Mouse (Mus musculus) testis, adult 2 months (tissue): ENCODE data around the gene Tbc1d8.

Source experiments
- CTCF ChIP-seq: fragments of 200-500 bp; IDR thresholded peaks from 2 replicates; pipeline ENCODE4 v1.5.1; 2012; ENCODE audit warnings: low read depth, mild to moderate bottlenecking, inconsistent platforms, low read length, moderate library complexity; ENCODE audit not compliant: control insufficient read depth, insufficient read depth, insufficient replicate concordance
- POLR2A ChIP-seq: fragments of 200-500 bp; IDR thresholded peaks from 2 replicates; pipeline ENCODE4 v1.6.1; 2012; ENCODE audit warnings: low read depth, mild to moderate bottlenecking, inconsistent platforms, low read length, moderate library complexity; ENCODE audit not compliant: control insufficient read depth

DNA sequence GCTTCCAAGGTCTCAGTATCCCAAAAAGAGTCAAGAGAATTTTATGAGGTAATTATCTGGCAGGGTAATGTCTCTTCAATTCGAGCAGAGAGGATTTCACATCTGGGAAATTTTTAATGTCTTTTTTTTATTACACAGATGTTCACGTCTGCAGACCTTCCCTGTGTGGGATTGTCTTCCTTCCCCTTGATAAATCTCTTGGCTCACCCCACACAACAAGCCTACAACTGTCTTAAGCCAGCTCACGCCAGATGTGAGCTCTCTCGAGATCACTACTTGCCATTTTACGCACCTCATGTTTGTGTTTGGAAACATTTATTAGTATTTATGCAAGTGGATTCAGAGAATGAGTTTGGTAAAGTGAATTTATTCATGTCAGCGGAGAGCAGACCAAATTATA lies 156.6 kb downstream of the Tbc1d8 start:
- TF ChIP-seq CTCF (no peak), POLR2A (no peak)
